Mouse (Mus musculus): ENCODE measurements at regions not wholly inside any gene's neighbourhood (a gene's known extent, or its start where the extent isn't known, plus 50 kb on each side); places are given as distances from the start of the nearest gene placed in this dataset.
A peak's percentile ranks its signal among the peaks of the same experiment; 100 is the strongest.

GRCm38 (mm10) chr17:84877864-84878224 lies 78.7 kb upstream of the Ppm1b start:
- Histone ChIP-seq H3K36me3 (ENCODE audit: control insufficient read depth, insufficient read depth, low read length) (no peaks in the 10 kb centered on the region), H3K4me3 (ENCODE audit: low read length) (peak overlapping the region; percentile 23; the same call in 1 of the 2 replicates), H3K27ac (ENCODE audit: low read length) (peak overlapping the region; percentile 75), H3K27me3 (replicated peaks; ENCODE audit: control insufficient read depth, insufficient read depth, low read length) (no peaks in the 10 kb centered on the region), H3K9me3 (ENCODE audit: control insufficient read depth, low read length) (no peaks in the 10 kb centered on the region), H3K4me1 (ENCODE audit: control insufficient read depth, insufficient read depth, low read length) (peaks cover 2% of the 10 kb centered on the region; the same call in 1 of the 2 replicates), H3K9ac (ENCODE audit: low read depth, low read length) (no peak overlapping the region), H3K4me2 (ENCODE audit: low read depth, low read length) (peak overlapping the region; percentile 36; the same call in 1 of the 2 replicates)
- WGBS: 16% methylated on average over 10 of the region's 10 CpGs
- ATAC-seq: no peak

- no peak overlapping the region for H3K9ac ChIP-seq (ENCODE audit: low read depth, low read length)
- H3K27me3 ChIP-seq (replicated peaks; ENCODE audit: control insufficient read depth, insufficient read depth, low read length): no peaks in the 10 kb centered on the region
- peaks cover 2% of the 10 kb centered on the region; the same call in 1 of the 2 replicates for H3K4me1 ChIP-seq (ENCODE audit: control insufficient read depth, insufficient read depth, low read length)
- H3K36me3 ChIP-seq (ENCODE audit: control insufficient read depth, insufficient read depth, low read length): no peaks in the 10 kb centered on the region
- H3K4me3 ChIP-seq (ENCODE audit: low read length): no peak overlapping the region; the same call in 1 of the 2 replicates
- 76% methylated on average over 5 of the region's 5 CpGs for WGBS
- 0 out of 2 replicates have a peak overlapping the region, but pooled peaks have one; percentile 36 for H3K4me2 ChIP-seq (ENCODE audit: low read depth, low read length)
- H3K9me3 ChIP-seq (ENCODE audit: control insufficient read depth, low read length): no peaks in the 10 kb centered on the region
- no peak for ATAC-seq
- peak overlapping the region; percentile 75 for H3K27ac ChIP-seq (ENCODE audit: low read length)
These were observed 78.2 kb upstream of the Ppm1b start for GRCm38 (mm10) chr17:84878316-84878715.

- Histone ChIP-seq H3K9ac (ENCODE audit: low read depth, low read length) (no peak overlapping the region), H3K27me3 (replicated peaks; ENCODE audit: control insufficient read depth, insufficient read depth, low read length) (no peaks in the 10 kb centered on the region), H3K9me3 (ENCODE audit: control insufficient read depth, low read length) (no peaks in the 10 kb centered on the region), H3K27ac (ENCODE audit: low read length) (peak overlapping the region; percentile 78), H3K4me1 (ENCODE audit: control insufficient read depth, insufficient read depth, low read length) (peaks cover 2% of the 10 kb centered on the region; the same call in 1 of the 2 replicates), H3K36me3 (ENCODE audit: control insufficient read depth, insufficient read depth, low read length) (no peaks in the 10 kb centered on the region), H3K4me2 (ENCODE audit: low read depth, low read length) (peak overlapping the region; percentile 10; the same call in 1 of the 2 replicates), H3K4me3 (ENCODE audit: low read length) (no peak overlapping the region)
- WGBS: 52% methylated on average over 10 of the region's 10 CpGs
- peak; percentile 96 for ATAC-seq
These were observed 77.4 kb upstream of the Ppm1b start for GRCm38 (mm10) chr17:84879146-84879545.

- Histone ChIP-seq H3K4me2 (ENCODE audit: low read depth, low read length) (no peak overlapping the region), H3K4me3 (ENCODE audit: low read length) (no peak overlapping the region), H3K4me1 (ENCODE audit: control insufficient read depth, insufficient read depth, low read length) (no peaks in the 10 kb centered on the region), H3K9ac (ENCODE audit: low read depth, low read length) (no peak overlapping the region), H3K27ac (ENCODE audit: low read length) (no peak overlapping the region), H3K27me3 (replicated peaks; ENCODE audit: control insufficient read depth, insufficient read depth, low read length) (no peaks in the 10 kb centered on the region), H3K36me3 (ENCODE audit: control insufficient read depth, insufficient read depth, low read length) (no peaks in the 10 kb centered on the region), H3K9me3 (ENCODE audit: control insufficient read depth, low read length) (no peaks in the 10 kb centered on the region)
- no peak for ATAC-seq
- 71% methylated on average over 2 of the region's 2 CpGs for WGBS
These were observed 75.6 kb upstream of the Ppm1b start for GRCm38 (mm10) chr17:84880946-84881345.

GRCm38 (mm10) chr17:84888525-84888924 lies 68.0 kb upstream of the Ppm1b start:
- WGBS: 84% methylated on average over 5 of the region's 5 CpGs

GRCm38 (mm10) chr17:84890871-84891599 lies 65.5 kb upstream of the Ppm1b start:
- 71% methylated on average over 12 of the region's 12 CpGs for WGBS
- Histone ChIP-seq H3K4me3 (ENCODE audit: low read length) (no peak overlapping the region), H3K9ac (ENCODE audit: low read depth, low read length) (no peak overlapping the region), H3K4me2 (ENCODE audit: low read depth, low read length) (no peak overlapping the region), H3K27me3 (replicated peaks; ENCODE audit: control insufficient read depth, insufficient read depth, low read length) (no peaks in the 10 kb centered on the region), H3K9me3 (ENCODE audit: control insufficient read depth, low read length) (no peaks in the 10 kb centered on the region), H3K27ac (ENCODE audit: low read length) (no peak overlapping the region), H3K4me1 (ENCODE audit: control insufficient read depth, insufficient read depth, low read length) (0 out of 2 replicates have a peak, but pooled peaks cover 6% of the 10 kb centered on the region), H3K36me3 (ENCODE audit: control insufficient read depth, insufficient read depth, low read length) (no peaks in the 10 kb centered on the region)
- no peak for ATAC-seq

More at GRCm38 (mm10) chr17:84888525-84888924, 68.0 kb upstream of the Ppm1b start:
- H3K27me3 ChIP-seq (replicated peaks; ENCODE audit: control insufficient read depth, insufficient read depth, low read length): no peaks in the 10 kb centered on the region
- no peak for ATAC-seq
- H3K9me3 ChIP-seq (ENCODE audit: control insufficient read depth, low read length): no peaks in the 10 kb centered on the region
- no peak overlapping the region for H3K27ac ChIP-seq (ENCODE audit: low read length)
- H3K4me3 ChIP-seq (ENCODE audit: low read length): no peak overlapping the region
- H3K9ac ChIP-seq (ENCODE audit: low read depth, low read length): no peak overlapping the region
- no peak overlapping the region for H3K4me2 ChIP-seq (ENCODE audit: low read depth, low read length)
- no peaks in the 10 kb centered on the region for H3K36me3 ChIP-seq (ENCODE audit: control insufficient read depth, insufficient read depth, low read length)
- H3K4me1 ChIP-seq (ENCODE audit: control insufficient read depth, insufficient read depth, low read length): no peaks in the 10 kb centered on the region

- H3K36me3 ChIP-seq (ENCODE audit: control insufficient read depth, insufficient read depth, low read length): no peaks in the 10 kb centered on the region
- H3K4me1 ChIP-seq (ENCODE audit: control insufficient read depth, insufficient read depth, low read length): 0 out of 2 replicates have a peak, but pooled peaks cover 7% of the 10 kb centered on the region
- peak; percentile 95 for ATAC-seq
- peak overlapping the region; percentile 96 for H3K27ac ChIP-seq (ENCODE audit: low read length)
- H3K4me3 ChIP-seq (ENCODE audit: low read length): no peak overlapping the region
- no peak overlapping the region for H3K4me2 ChIP-seq (ENCODE audit: low read depth, low read length)
- no peaks in the 10 kb centered on the region for H3K27me3 ChIP-seq (replicated peaks; ENCODE audit: control insufficient read depth, insufficient read depth, low read length)
- WGBS: 56% methylated on average over 16 of the region's 16 CpGs
- no peaks in the 10 kb centered on the region for H3K9me3 ChIP-seq (ENCODE audit: control insufficient read depth, low read length)
- no peak overlapping the region for H3K9ac ChIP-seq (ENCODE audit: low read depth, low read length)
These were observed 63.1 kb upstream of the Ppm1b start for GRCm38 (mm10) chr17:84893273-84894033.

- no peaks in the 10 kb centered on the region for H3K27me3 ChIP-seq (replicated peaks; ENCODE audit: control insufficient read depth, insufficient read depth, low read length)
- ATAC-seq: no peak
- WGBS: 71% methylated on average over 3 of the region's 3 CpGs
These were observed 61.0 kb upstream of the Ppm1b start for GRCm38 (mm10) chr17:84895526-84895925.

GRCm38 (mm10) chr17:84896572-84896971 lies 60.0 kb upstream of the Ppm1b start:
- 66% methylated on average over 5 of the region's 5 CpGs for WGBS
- Histone ChIP-seq H3K4me2 (ENCODE audit: low read depth, low read length) (no peak overlapping the region), H3K27ac (ENCODE audit: low read length) (no peak overlapping the region), H3K9me3 (ENCODE audit: control insufficient read depth, low read length) (no peaks in the 10 kb centered on the region), H3K4me3 (ENCODE audit: low read length) (no peak overlapping the region), H3K36me3 (ENCODE audit: control insufficient read depth, insufficient read depth, low read length) (no peaks in the 10 kb centered on the region), H3K27me3 (replicated peaks; ENCODE audit: control insufficient read depth, insufficient read depth, low read length) (no peaks in the 10 kb centered on the region), H3K4me1 (ENCODE audit: control insufficient read depth, insufficient read depth, low read length) (0 out of 2 replicates have a peak, but pooled peaks cover 7% of the 10 kb centered on the region), H3K9ac (ENCODE audit: low read depth, low read length) (no peak overlapping the region)
- no peak for ATAC-seq

More at GRCm38 (mm10) chr17:84895526-84895925, 61.0 kb upstream of the Ppm1b start:
- H3K9ac ChIP-seq (ENCODE audit: low read depth, low read length): no peak overlapping the region
- H3K4me2 ChIP-seq (ENCODE audit: low read depth, low read length): no peak overlapping the region
- H3K27ac ChIP-seq (ENCODE audit: low read length): no peak overlapping the region
- no peaks in the 10 kb centered on the region for H3K36me3 ChIP-seq (ENCODE audit: control insufficient read depth, insufficient read depth, low read length)
- no peaks in the 10 kb centered on the region for H3K9me3 ChIP-seq (ENCODE audit: control insufficient read depth, low read length)
- no peak overlapping the region for H3K4me3 ChIP-seq (ENCODE audit: low read length)
- 0 out of 2 replicates have a peak, but pooled peaks cover 7% of the 10 kb centered on the region for H3K4me1 ChIP-seq (ENCODE audit: control insufficient read depth, insufficient read depth, low read length)

Measured in intestine, embryonic 16.5 days (tissue).